Mouse (Mus musculus): ENCODE results near the gene Mef2c. TPM values are rescaled to one million over a fixed set of nuclear protein-coding genes. Genes with fewer than 3 reads are reported as not detected.

Gene Mef2c
- polyA plus RNA-seq, 1 experiment = 16.7 TPM

DNA sequence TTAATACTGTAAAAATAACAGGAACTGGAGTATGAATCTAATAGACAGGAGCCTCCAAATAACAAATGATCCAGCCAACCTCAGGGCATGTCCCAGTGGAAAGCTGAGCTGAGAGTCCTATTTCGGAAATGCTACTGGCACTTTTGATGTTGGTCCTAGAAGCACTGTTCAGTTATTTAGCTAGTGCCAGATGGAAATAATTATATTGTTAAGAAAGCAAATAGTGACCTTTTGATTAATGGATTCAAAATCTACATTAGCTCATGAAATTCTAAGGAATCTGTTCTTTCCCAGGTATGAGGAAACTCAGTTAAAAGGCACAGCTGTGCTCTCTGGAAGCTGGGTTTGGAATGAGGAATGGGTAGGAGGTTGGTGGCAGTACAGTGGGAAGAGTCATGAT lies 108.4 kb downstream of the Mef2c start:
- no peaks in the 10 kb centered on the region for H3K4me1 ChIP-seq (ENCODE audit: control insufficient read depth, insufficient read depth, low read length)
- DNase-seq = no peak
- TF ChIP-seq POLR2A (IDR thresholded peaks at IDR 0.05; ENCODE audit: borderline replicate concordance, insufficient read depth, low read length) (no peak), CTCF (IDR thresholded peaks at IDR 0.05; ENCODE audit: borderline replicate concordance, insufficient read depth, low read depth, low read length) (no peak)
- 87% methylated on average over 1 of the region's 1 CpGs for WGBS
- no peak overlapping the region for H3K4me3 ChIP-seq (replicated peaks; ENCODE audit: insufficient read depth, low read depth, low read length)
- H3K27me3 ChIP-seq (ENCODE audit: control insufficient read depth, insufficient read depth, low read length) = no peaks in the 10 kb centered on the region
- no peak overlapping the region for H3K27ac ChIP-seq (ENCODE audit: insufficient read depth, low read length)

DNA sequence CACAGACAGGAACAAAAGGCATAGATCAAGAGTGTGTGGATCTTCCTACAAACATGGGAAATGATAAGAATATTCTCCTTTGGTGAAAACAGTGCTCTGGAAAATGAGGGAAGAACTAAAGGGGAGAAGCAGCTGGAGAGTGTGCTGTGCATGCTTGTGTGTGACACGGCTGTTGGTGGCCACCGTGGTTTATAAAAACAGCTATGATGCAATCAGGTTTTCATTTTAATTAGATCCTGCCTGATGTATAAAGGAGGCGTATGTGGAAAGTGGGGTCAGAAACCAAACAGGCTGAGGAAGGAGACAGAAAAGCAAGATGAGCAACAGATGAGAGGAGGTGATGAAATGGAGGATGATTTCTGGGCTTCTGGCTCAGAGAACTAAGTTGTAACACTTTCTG lies 112.0 kb downstream of the Mef2c start:
- H3K4me3 ChIP-seq (replicated peaks; ENCODE audit: insufficient read depth, low read depth, low read length) = no peak overlapping the region
- no peaks in the 10 kb centered on the region for H3K4me1 ChIP-seq (ENCODE audit: control insufficient read depth, insufficient read depth, low read length)
- 83% methylated on average over 3 of the region's 3 CpGs for WGBS
- no peak for DNase-seq
- no peaks in the 10 kb centered on the region for H3K27me3 ChIP-seq (ENCODE audit: control insufficient read depth, insufficient read depth, low read length)
- TF ChIP-seq CTCF (IDR thresholded peaks at IDR 0.05; ENCODE audit: borderline replicate concordance, insufficient read depth, low read depth, low read length) (no peak), POLR2A (IDR thresholded peaks at IDR 0.05; ENCODE audit: borderline replicate concordance, insufficient read depth, low read length) (no peak)
- H3K27ac ChIP-seq (ENCODE audit: insufficient read depth, low read length) = no peak overlapping the region

DNA sequence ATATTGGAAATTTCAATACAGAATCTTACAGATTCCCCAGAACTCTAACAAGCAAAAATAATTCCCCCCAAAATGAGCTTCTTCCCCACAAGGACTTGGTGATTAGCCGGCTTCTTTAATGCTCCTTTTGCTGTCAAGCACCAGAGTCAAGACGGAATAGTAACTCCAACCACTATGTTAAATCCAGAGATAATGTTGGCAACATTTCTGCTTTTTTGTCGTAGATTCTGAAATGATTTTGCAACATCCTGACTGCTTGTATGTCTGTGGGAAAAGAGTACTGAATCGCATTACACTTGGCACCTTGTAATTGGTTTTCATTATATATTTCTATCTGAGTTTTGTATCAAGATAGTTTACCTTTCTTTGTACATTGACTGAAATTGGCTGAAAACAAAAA lies 120.8 kb downstream of the Mef2c start:
- Histone ChIP-seq H3K4me1 (ENCODE audit: control insufficient read depth, insufficient read depth, low read length) (no peaks in the 10 kb centered on the region), H3K4me3 (replicated peaks; ENCODE audit: insufficient read depth, low read depth, low read length) (no peak overlapping the region), H3K27ac (ENCODE audit: insufficient read depth, low read length) (no peak overlapping the region), H3K27me3 (ENCODE audit: control insufficient read depth, insufficient read depth, low read length) (no peaks in the 10 kb centered on the region)
- no peak for DNase-seq
- 90% methylated on average over 4 of the region's 4 CpGs for WGBS
- TF ChIP-seq CTCF (IDR thresholded peaks at IDR 0.05; ENCODE audit: borderline replicate concordance, insufficient read depth, low read depth, low read length) = no peak
- TF ChIP-seq POLR2A (IDR thresholded peaks at IDR 0.05; ENCODE audit: borderline replicate concordance, insufficient read depth, low read length) = no peak

DNA sequence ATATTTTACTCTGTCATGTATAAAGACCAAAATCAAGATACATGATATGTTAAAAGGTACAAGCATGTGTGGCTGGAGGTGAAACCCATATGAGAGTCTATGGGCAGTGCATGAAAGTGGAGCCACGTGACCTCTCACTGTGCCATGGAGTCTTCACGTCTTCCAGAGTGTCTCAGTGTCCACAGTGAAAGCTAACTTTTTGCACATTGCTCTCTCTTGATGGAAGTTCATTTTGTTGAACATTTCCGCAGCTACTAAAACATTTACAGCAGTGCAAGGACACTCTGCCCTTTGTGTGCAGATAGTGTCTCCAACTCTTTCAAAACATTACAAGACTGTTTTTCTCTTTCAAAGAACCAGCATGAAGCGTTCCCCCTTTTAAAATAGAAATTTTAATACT lies 123.6 kb downstream of the Mef2c start:
- no peak for DNase-seq
- H3K27ac ChIP-seq (ENCODE audit: insufficient read depth, low read length) = no peak overlapping the region
- no peaks in the 10 kb centered on the region for H3K4me1 ChIP-seq (ENCODE audit: control insufficient read depth, insufficient read depth, low read length)
- H3K4me3 ChIP-seq (replicated peaks; ENCODE audit: insufficient read depth, low read depth, low read length) = no peak overlapping the region
- 90% methylated on average over 4 of the region's 4 CpGs for WGBS
- TF ChIP-seq POLR2A (IDR thresholded peaks at IDR 0.05; ENCODE audit: borderline replicate concordance, insufficient read depth, low read length) = no peak
- no peak for TF ChIP-seq CTCF (IDR thresholded peaks at IDR 0.05; ENCODE audit: borderline replicate concordance, insufficient read depth, low read depth, low read length)
- H3K27me3 ChIP-seq (ENCODE audit: control insufficient read depth, insufficient read depth, low read length) = no peaks in the 10 kb centered on the region

DNA sequence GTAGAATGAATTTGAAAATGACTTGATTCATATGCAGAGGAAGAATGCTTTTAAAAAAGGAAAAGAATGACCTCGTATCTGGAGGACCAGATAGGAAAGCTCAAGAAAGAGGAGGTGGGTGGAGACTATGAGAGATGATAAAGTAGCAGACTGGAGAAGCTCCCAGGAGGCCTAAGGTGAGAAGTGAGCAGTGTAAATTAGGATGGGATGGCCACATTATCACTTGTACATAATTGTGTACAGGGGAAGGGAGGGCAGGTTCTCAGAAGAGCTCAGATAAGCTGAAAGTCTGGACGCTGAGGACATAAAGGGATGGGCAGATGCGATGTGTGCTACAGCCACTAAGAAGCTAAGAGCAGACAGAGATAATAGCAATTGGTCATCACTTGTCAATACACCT lies 124.3 kb downstream of the Mef2c start:
- Histone ChIP-seq H3K4me1 (ENCODE audit: control insufficient read depth, insufficient read depth, low read length) (no peaks in the 10 kb centered on the region), H3K4me3 (replicated peaks; ENCODE audit: insufficient read depth, low read depth, low read length) (no peak overlapping the region), H3K27me3 (ENCODE audit: control insufficient read depth, insufficient read depth, low read length) (no peaks in the 10 kb centered on the region), H3K27ac (ENCODE audit: insufficient read depth, low read length) (no peak overlapping the region)
- no peak for DNase-seq
- TF ChIP-seq CTCF (IDR thresholded peaks at IDR 0.05; ENCODE audit: borderline replicate concordance, insufficient read depth, low read depth, low read length) = no peak
- TF ChIP-seq POLR2A (IDR thresholded peaks at IDR 0.05; ENCODE audit: borderline replicate concordance, insufficient read depth, low read length) = no peak
- WGBS = 85% methylated on average over 3 of the region's 3 CpGs

DNA sequence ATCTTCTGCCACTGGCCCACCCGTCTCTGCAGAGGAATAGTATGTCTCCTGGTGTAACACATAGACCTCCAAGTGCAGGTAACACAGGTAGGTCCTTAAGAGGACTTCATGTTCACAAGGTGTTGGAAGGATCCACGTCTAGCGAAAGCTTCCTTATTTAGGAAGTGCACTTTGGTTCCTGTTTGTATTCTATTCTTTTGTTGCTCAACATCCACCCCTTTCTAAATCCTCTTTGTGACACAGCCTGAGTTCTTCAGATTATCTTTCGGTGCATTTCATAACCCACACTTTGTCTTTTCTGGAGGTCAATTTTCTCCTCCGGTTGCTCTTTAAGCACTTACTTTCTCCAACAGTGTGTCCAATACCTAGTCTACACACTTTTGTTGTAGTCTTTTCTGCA lies 129.3 kb downstream of the Mef2c start:
- TF ChIP-seq CTCF (IDR thresholded peaks at IDR 0.05; ENCODE audit: borderline replicate concordance, insufficient read depth, low read depth, low read length) (no peak), POLR2A (IDR thresholded peaks at IDR 0.05; ENCODE audit: borderline replicate concordance, insufficient read depth, low read length) (no peak)
- no peak for DNase-seq
- no peak overlapping the region for H3K4me3 ChIP-seq (replicated peaks; ENCODE audit: insufficient read depth, low read depth, low read length)
- WGBS = 95% methylated on average over 5 of the region's 5 CpGs
- H3K27me3 ChIP-seq (ENCODE audit: control insufficient read depth, insufficient read depth, low read length) = no peaks in the 10 kb centered on the region
- H3K4me1 ChIP-seq (ENCODE audit: control insufficient read depth, insufficient read depth, low read length) = no peaks in the 10 kb centered on the region
- no peak overlapping the region for H3K27ac ChIP-seq (ENCODE audit: insufficient read depth, low read length)

DNA sequence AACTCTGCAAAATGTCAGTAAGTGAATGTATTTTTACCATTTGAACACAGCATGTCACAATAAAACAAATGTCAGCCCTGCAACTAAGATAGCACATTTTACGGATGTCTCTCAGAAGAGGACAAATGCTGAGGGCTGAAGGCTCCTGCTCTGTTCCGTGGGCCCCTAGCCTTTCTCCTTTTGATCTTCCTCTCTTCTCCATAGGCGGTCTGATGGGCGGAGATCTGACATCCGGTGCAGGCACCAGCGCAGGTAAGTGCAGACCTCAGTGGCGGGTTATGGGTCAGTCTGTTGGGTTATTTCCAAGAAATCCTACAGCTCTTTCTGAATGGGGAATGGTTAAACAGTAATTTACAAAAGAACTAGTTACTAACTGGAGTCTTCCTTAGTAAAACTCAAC lies 131.4 kb downstream of the Mef2c start:
- TF ChIP-seq POLR2A (IDR thresholded peaks at IDR 0.05; ENCODE audit: borderline replicate concordance, insufficient read depth, low read length) (no peak), CTCF (IDR thresholded peaks at IDR 0.05; ENCODE audit: borderline replicate concordance, insufficient read depth, low read depth, low read length) (no peak)
- H3K4me1 ChIP-seq (ENCODE audit: control insufficient read depth, insufficient read depth, low read length) = no peaks in the 10 kb centered on the region
- no peak overlapping the region for H3K4me3 ChIP-seq (replicated peaks; ENCODE audit: insufficient read depth, low read depth, low read length)
- no peaks in the 10 kb centered on the region; the same call in 1 of the 2 replicates for H3K27me3 ChIP-seq (ENCODE audit: control insufficient read depth, insufficient read depth, low read length)
- no peak for DNase-seq
- 64% methylated on average over 7 of the region's 7 CpGs for WGBS
- H3K27ac ChIP-seq (ENCODE audit: insufficient read depth, low read length) = no peak overlapping the region

DNA sequence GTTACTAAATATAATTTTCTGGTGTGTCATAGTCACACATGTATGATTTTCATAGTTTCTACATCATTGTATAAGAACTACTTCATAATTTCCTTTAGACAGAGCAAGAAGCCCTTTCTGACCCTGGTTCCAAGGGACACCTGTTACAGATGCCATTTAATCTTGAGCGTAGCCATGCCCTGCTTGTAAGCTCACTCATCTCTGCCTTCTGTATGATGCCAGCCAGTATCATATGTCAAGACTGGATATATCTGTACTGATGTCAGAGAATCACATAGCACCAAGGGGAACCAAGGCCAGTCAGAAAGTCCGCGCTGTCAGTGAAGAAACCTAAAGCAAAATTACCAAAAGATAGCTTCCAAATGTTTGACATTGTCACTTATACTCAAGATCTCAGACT lies 133.8 kb downstream of the Mef2c start:
- no peaks in the 10 kb centered on the region for H3K4me1 ChIP-seq (ENCODE audit: control insufficient read depth, insufficient read depth, low read length)
- H3K27ac ChIP-seq (ENCODE audit: insufficient read depth, low read length) = no peak overlapping the region
- TF ChIP-seq CTCF (IDR thresholded peaks at IDR 0.05; ENCODE audit: borderline replicate concordance, insufficient read depth, low read depth, low read length) (no peak), POLR2A (IDR thresholded peaks at IDR 0.05; ENCODE audit: borderline replicate concordance, insufficient read depth, low read length) (no peak)
- no peak for DNase-seq
- H3K27me3 ChIP-seq (ENCODE audit: control insufficient read depth, insufficient read depth, low read length) = no peaks in the 10 kb centered on the region; the same call in 1 of the 2 replicates
- WGBS = 98% methylated on average over 3 of the region's 3 CpGs
- H3K4me3 ChIP-seq (replicated peaks; ENCODE audit: insufficient read depth, low read depth, low read length) = no peak overlapping the region
